Mouse (Mus musculus) ES-E14 (cell line): ENCODE data around the gene Tmprss9.

Source experiments
- MAFK ChIP-seq: IDR thresholded peaks from 2 replicates; pipeline ENCODE4 v1.6.1; 2014; ENCODE audit warnings: mild to moderate bottlenecking, low read depth, low read length, inconsistent platforms; ENCODE audit not compliant: insufficient read depth
- ZNF384 ChIP-seq: IDR thresholded peaks from 2 replicates; pipeline ENCODE4 v1.6.1; 2012; ENCODE audit warnings: low read depth, low read length, inconsistent platforms

GRCm38 (mm10) chr10:80917779-80918434 lies 46.3 kb downstream of the Tmprss9 start, which contains the start of gene Lmnb2:
- no peak for TF ChIP-seq MAFK
- no peak for TF ChIP-seq ZNF384
